Mouse (Mus musculus): ENCODE measurements around the gene Tmem88b. TPM values are rescaled to one million over a fixed set of nuclear protein-coding genes. Genes with fewer than 3 reads are reported as not detected.

Gene Tmem88b
- polyA plus RNA-seq, 1 experiment from 2014 or later: 0.49 TPM

DNA sequence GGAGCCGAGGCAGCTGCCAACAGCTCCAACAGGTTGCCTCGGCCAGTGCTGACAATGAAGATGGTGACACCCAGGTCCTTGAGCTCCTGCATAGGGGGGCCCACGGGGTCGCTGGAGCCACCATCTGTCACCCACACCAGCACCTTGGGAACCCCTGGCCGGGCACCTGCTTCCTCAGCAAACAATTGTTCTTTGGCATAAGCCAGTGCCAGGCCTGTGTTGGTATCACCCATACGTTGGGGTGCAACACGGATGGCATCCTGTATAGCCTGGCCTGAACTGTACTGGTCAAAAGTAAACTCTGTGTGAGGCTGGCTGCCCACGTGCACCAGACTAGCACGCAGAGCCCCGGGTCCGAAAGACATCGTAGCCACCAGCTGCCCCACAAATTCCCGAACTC is 12.9 kb downstream of the Tmem88b start:
- H3K4me2 ChIP-seq: peak overlapping the region; percentile 66
- H3K9ac ChIP-seq: peak overlapping the region; percentile 35; the same call in 1 of the 2 replicates
- no peak overlapping the region for H3K27ac ChIP-seq
- peaks cover 52% of the 10 kb centered on the region for H3K27me3 ChIP-seq
- no peaks in the 10 kb centered on the region for H3K36me3 ChIP-seq
- H3K4me1 ChIP-seq (replicated peaks): peaks cover 43% of the 10 kb centered on the region
- no peaks in the 10 kb centered on the region for H3K9me3 ChIP-seq
- WGBS: 89% methylated on average over 13 of the region's 13 CpGs
- ATAC-seq (ENCODE audit: low FRiP score): no peak
- H3K4me3 ChIP-seq: no peak overlapping the region

DNA sequence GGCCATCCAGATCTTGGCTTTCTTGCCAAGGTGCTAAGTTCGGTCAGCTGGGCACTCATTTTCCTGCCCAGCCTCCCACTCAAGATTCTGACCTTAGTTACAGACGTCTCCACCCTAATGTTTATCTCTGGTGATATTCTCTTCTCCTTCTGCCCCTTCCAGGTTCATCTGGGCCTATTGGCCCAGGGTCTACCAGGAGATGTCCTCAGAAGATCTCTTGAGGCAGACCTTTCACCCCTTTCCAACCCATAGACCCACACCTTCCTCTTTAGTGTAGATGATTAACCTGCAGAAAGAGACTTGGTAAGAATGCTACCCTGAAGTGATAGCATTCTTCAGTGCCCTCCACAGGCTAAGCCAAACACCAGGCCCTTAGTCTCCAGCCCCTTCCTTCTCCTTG is 14.0 kb downstream of the Tmem88b start:
- H3K27ac ChIP-seq: no peak overlapping the region
- H3K9me3 ChIP-seq: no peaks in the 10 kb centered on the region
- no peaks in the 10 kb centered on the region for H3K36me3 ChIP-seq
- ATAC-seq (ENCODE audit: low FRiP score): no peak
- peaks cover 41% of the 10 kb centered on the region for H3K4me1 ChIP-seq (replicated peaks)
- peak overlapping the region; percentile 6; the same call in 1 of the 2 replicates for H3K4me2 ChIP-seq
- H3K27me3 ChIP-seq: peaks cover 51% of the 10 kb centered on the region
- 79% methylated on average over 2 of the region's 2 CpGs for WGBS
- H3K4me3 ChIP-seq: no peak overlapping the region
- H3K9ac ChIP-seq: 0 out of 2 replicates have a peak overlapping the region, but pooled peaks have one; percentile 29

- Histone ChIP-seq H3K9ac (peak overlapping the region; percentile 80), H3K27me3 (peaks cover 45% of the 10 kb centered on the region), H3K27ac (0 out of 2 replicates have a peak overlapping the region, but pooled peaks have one; percentile 72), H3K9me3 (no peaks in the 10 kb centered on the region), H3K4me3 (peak overlapping the region; percentile 50), H3K4me1 (replicated peaks) (peaks cover 40% of the 10 kb centered on the region), H3K36me3 (no peaks in the 10 kb centered on the region), H3K4me2 (peak overlapping the region; percentile 71)
- WGBS: 43% methylated on average over 24 of the region's 24 CpGs
- ATAC-seq (ENCODE audit: low FRiP score): no peak; the same call in 1 of the 2 replicates
These were observed 15.0 kb downstream of the Tmem88b start for GRCm38 (mm10) chr4:155770626-155771025.

- Histone ChIP-seq H3K4me3 (peak overlapping the region; percentile 50), H3K27ac (peak overlapping the region; percentile 72; the same call in 1 of the 2 replicates), H3K4me2 (peak overlapping the region; percentile 71), H3K36me3 (no peaks in the 10 kb centered on the region), H3K27me3 (peaks cover 39% of the 10 kb centered on the region), H3K9ac (peak overlapping the region; percentile 80), H3K4me1 (replicated peaks) (peaks cover 34% of the 10 kb centered on the region), H3K9me3 (no peaks in the 10 kb centered on the region)
- ATAC-seq (ENCODE audit: low FRiP score): peak; percentile 83
- under 1% methylated on average over 39 of the region's 39 CpGs for WGBS
These were observed 15.7 kb downstream of the Tmem88b start for GRCm38 (mm10) chr4:155769880-155770512.

- no peak for ATAC-seq (ENCODE audit: low FRiP score)
- peak overlapping the region; percentile 50 for H3K4me3 ChIP-seq
- no peaks in the 10 kb centered on the region for H3K9me3 ChIP-seq
- H3K4me1 ChIP-seq (replicated peaks): peaks cover 28% of the 10 kb centered on the region
- no peaks in the 10 kb centered on the region for H3K36me3 ChIP-seq
- 62% methylated on average over 5 of the region's 5 CpGs for WGBS
- H3K27me3 ChIP-seq: peaks cover 37% of the 10 kb centered on the region
- H3K27ac ChIP-seq: peak overlapping the region; percentile 72; the same call in 1 of the 2 replicates
- peak overlapping the region; percentile 80 for H3K9ac ChIP-seq
- peak overlapping the region; percentile 71 for H3K4me2 ChIP-seq
These were observed 16.2 kb downstream of the Tmem88b start for GRCm38 (mm10) chr4:155769496-155769879.

- H3K36me3 ChIP-seq: peaks cover 3% of the 10 kb centered on the region
- H3K4me2 ChIP-seq: no peak overlapping the region; the same call in 1 of the 2 replicates
- H3K27ac ChIP-seq: no peak overlapping the region
- H3K9ac ChIP-seq: no peak overlapping the region
- 95% methylated on average over 3 of the region's 3 CpGs for WGBS
- H3K9me3 ChIP-seq: no peaks in the 10 kb centered on the region
- peaks cover 34% of the 10 kb centered on the region for H3K4me1 ChIP-seq (replicated peaks)
- ATAC-seq (ENCODE audit: low FRiP score): no peak
- H3K4me3 ChIP-seq: 0 out of 2 replicates have a peak overlapping the region, but pooled peaks have one; percentile 4
- H3K27me3 ChIP-seq: no peaks in the 10 kb centered on the region
These were observed 23.3 kb downstream of the Tmem88b start for GRCm38 (mm10) chr4:155762357-155762756.

DNA sequence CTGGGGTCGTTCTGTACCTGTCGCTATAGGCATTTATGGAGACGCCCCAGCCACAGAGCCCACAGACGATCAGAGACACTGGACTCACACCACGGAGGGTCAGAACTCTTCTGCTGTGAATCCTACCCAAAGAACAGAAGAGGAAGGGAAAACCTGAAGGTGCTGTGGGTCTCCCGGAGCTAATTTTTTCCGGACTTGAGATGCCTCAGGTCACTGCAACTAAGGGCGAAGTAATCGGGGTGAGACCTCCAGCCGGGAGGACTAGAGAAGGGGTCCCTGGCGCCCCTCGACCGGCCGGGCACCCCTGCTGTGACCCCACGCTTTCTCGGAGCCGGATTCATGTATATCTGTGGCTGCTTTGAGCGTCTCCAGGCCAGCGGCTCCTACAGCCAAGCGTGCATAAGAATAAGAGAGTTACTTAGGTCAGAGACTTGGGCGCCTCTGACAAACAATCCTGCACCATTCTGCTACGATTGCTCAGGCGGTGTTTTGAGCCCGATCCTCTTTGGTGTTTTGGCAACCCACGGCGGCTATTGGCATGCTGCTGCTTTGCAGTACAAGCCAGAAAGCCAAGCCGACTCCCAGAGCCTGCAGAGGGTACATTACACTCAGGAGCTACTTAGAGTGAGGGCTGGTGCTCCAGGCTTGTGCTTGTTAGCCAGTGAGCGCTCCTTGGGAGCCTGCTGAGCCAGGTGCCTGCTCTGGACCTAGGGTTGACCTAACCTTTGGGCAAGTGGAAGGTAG is 24.1 kb downstream of the Tmem88b start:
- H3K4me2 ChIP-seq: peak overlapping the region; percentile 99
- peak; percentile 56 for ATAC-seq (ENCODE audit: low FRiP score)
- H3K4me1 ChIP-seq (replicated peaks): peaks cover 34% of the 10 kb centered on the region
- peak overlapping the region; percentile 37 for H3K27ac ChIP-seq
- H3K27me3 ChIP-seq: no peaks in the 10 kb centered on the region
- no peaks in the 10 kb centered on the region for H3K9me3 ChIP-seq
- peaks cover 11% of the 10 kb centered on the region for H3K36me3 ChIP-seq
- H3K9ac ChIP-seq: peak overlapping the region; percentile 80
- H3K4me3 ChIP-seq: peak overlapping the region; percentile 90
- WGBS: 3% methylated on average over 28 of the region's 28 CpGs

GRCm38 (mm10) chr4:155760613-155761355 is 24.9 kb downstream of the Tmem88b start, which contains the start of gene Atad3a:
Atad3a (minus strand) TSS chr4:155761093.
- Histone ChIP-seq H3K4me2 (peak within 1 kb of the TSS; percentile 99), H3K9ac (peak within 1 kb of the TSS; percentile 88), H3K27ac (peak within 1 kb of the TSS; percentile 66), H3K9me3 (no peaks in the 10 kb centered on the region), H3K27me3 (no peaks in the 10 kb centered on the region), H3K36me3 (peaks cover 19% of the 10 kb centered on the region), H3K4me1 (replicated peaks) (peaks cover 34% of the 10 kb centered on the region), H3K4me3 (peak within 1 kb of the TSS; percentile 90)
- under 1% methylated on average over 68 of the region's 68 CpGs for WGBS
- peak; percentile 96 for ATAC-seq (ENCODE audit: low FRiP score)

DNA sequence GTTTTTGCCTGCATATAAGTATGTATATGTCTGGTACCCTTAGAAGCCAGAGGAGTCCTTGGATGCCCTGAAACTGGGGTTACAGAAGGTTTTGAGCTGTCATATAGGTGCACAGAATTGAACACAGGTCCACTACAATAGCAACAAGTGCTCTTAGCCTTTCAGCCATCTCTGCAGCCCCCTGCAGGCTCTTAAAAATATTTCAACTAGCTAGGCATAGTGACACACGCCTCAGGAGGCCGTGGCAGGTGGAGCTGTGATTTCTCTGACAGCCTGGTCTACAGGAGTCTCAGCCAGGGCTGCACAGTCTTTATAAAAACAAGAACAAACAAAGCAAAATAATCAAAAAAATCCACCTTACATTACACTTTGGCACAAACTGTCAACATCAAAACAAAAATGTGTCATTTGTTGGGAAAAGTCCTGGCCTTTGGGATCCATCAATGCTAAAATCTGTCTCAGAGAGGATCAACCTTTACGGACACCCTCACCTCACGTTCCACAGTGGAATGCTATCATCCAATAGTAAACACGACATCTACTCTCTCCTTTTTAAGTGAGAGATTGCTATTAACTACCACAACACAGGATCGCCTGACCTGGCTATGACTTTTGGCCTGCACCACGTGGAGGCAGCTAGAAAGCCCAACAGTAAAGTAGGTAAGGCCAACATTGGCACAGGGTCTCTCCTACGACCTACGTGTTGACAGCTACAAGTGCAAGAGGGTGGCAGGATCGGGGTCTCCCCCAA is 25.6 kb downstream of the Tmem88b start:
- no peak for ATAC-seq (ENCODE audit: low FRiP score)
- no peak overlapping the region for H3K27ac ChIP-seq

DNA sequence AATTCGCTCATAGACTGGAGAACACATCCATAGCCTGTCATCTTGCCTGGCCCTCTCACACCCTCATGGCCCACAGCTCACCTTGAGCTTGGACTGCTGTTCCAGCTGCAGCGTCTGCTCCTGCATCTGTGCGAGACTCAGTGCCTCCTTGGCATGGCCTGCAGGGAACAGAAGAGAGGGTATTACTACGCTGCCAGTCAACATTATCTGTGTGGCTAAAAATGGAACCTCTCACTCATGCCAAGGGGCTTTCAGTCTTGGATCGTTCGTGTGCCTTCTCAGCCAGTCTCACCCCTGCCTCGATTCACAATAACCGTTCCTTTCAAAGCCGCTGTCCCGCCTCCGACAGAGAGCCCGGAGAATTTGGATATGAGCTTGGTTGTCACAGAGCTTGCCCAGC is 28.7 kb downstream of the Tmem88b start:
- WGBS: 95% methylated on average over 12 of the region's 12 CpGs
- Histone ChIP-seq H3K9me3 (no peaks in the 10 kb centered on the region), H3K36me3 (peaks cover 54% of the 10 kb centered on the region), H3K27me3 (no peaks in the 10 kb centered on the region), H3K4me1 (replicated peaks) (peaks cover 31% of the 10 kb centered on the region), H3K27ac (no peak overlapping the region), H3K4me3 (no peak overlapping the region), H3K4me2 (no peak overlapping the region), H3K9ac (no peak overlapping the region)
- no peak for ATAC-seq (ENCODE audit: low FRiP score)

More for the DNA sequence above, 25.6 kb downstream of the Tmem88b start:
- H3K9ac ChIP-seq: peak overlapping the region; percentile 88
- H3K9me3 ChIP-seq: no peaks in the 10 kb centered on the region
- H3K4me3 ChIP-seq: peak overlapping the region; percentile 90
- WGBS: 4% methylated on average over 10 of the region's 10 CpGs
- peaks cover 26% of the 10 kb centered on the region for H3K36me3 ChIP-seq
- no peaks in the 10 kb centered on the region for H3K27me3 ChIP-seq
- H3K4me1 ChIP-seq (replicated peaks): peaks cover 34% of the 10 kb centered on the region
- peak overlapping the region; percentile 99 for H3K4me2 ChIP-seq

DNA sequence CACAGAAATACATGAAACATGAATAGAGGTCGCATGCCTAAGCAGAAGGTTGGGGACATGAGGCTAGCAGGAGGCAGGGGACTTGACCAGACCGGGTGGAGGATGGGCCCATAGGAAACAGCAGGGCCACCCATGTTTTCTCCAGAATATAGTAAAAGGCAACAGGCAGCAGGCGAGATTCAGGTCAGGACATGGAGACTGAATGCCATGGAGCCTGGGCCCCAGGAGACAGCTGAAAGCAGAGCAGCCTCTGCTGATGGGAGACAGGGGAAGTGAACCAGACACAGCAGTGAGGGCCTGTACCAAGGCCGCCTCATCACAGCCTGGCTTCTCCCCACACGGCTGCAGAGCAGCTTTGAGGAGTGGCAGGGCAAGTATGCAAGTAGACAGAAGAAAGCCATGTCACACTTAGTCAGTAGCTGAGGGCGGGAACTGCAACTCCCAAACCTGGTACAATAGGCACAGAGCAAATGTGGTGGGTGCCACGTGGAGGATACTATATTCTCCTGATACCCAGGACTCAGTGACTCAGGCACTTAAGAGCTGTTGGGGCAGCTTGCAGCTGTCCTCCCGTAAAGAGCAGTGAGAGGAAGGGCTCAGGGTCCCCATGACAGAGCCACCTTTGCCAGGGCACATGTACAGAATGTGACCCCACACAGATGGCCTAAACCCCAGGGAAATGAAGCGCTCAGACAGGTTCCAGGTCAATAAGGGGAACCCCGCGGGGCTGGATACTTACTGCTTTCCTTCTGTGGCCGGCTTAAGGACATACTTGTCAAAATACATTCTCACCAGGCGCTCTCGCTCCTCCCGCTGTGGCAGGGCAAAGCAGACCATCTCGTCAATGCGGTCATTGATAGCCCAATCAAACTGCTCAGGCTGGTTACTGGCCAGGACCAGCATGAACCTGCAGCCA is 38.8 kb downstream of the Tmem88b start:
- H3K4me1 ChIP-seq (replicated peaks): no peaks in the 10 kb centered on the region
- peaks cover 98% of the 10 kb centered on the region for H3K36me3 ChIP-seq

More for the DNA sequence above, 38.8 kb downstream of the Tmem88b start:
- Histone ChIP-seq H3K27me3 (no peaks in the 10 kb centered on the region), H3K4me2 (no peak overlapping the region), H3K27ac (no peak overlapping the region), H3K9me3 (no peaks in the 10 kb centered on the region), H3K4me3 (no peak overlapping the region), H3K9ac (no peak overlapping the region)
- no peak for ATAC-seq (ENCODE audit: low FRiP score)
- 91% methylated on average over 17 of the region's 17 CpGs for WGBS
